Mouse (Mus musculus) midbrain, embryonic 10.5 days (tissue): ENCODE measurements around the gene Cep78. TPM values are rescaled to one million over a fixed set of nuclear protein-coding genes. Genes with fewer than 3 reads are reported as not detected.

ENCODE experiments used
- DNase-seq: peaks from one replicate; pipeline ENCODE4 v3.0.0-alpha.2; 2017; ENCODE audit warnings: low spot score
- H3K27ac ChIP-seq: fragments of 300-500 bp; sonication (generic); replicated peaks from 2 replicates; pipeline ENCODE4 v1.5.1; 2016; ENCODE audit warnings: mild to moderate bottlenecking
- H3K27me3 ChIP-seq: fragments of 300-500 bp; sonication (generic); 2 replicates; pipeline ENCODE4 v1.6.1; 2016; ENCODE audit warnings: low read depth, mild to moderate bottlenecking; ENCODE audit not compliant: poor library complexity, severe bottlenecking
- H3K36me3 ChIP-seq: fragments of 300-500 bp; sonication (generic); 2 replicates; pipeline ENCODE4 v1.6.1; 2016; ENCODE audit warnings: mild to moderate bottlenecking, moderate library complexity
- H3K4me1 ChIP-seq: fragments of 300-500 bp; sonication (generic); 2 replicates; pipeline ENCODE4 v1.6.1; 2016
- H3K4me3 ChIP-seq: fragments of 300-500 bp; sonication (generic); 2 replicates; pipeline ENCODE4 v1.5.1; 2016; ENCODE audit warnings: mild to moderate bottlenecking, moderate library complexity
- H3K9me3 ChIP-seq: fragments of 300-500 bp; sonication (generic); replicated peaks from 2 replicates; pipeline ENCODE4 v1.6.1; 2016; ENCODE audit warnings: mild to moderate bottlenecking
- WGBS: fragments of 180-500 bp; shearing (Covaris S2); methylation state at CpG from one replicate; pipeline ENCODE4 v1.1.7; 2016; 5-methylcytosine and 5-hydroxymethylcytosine counted together
- polyA plus RNA-seq: library from polyadenylated mRNA; unstranded; fragments of >200 nt; fragmentation: Nextera tagmentation; extraction: Ambion mirVana; gene quantifications from 2 replicates; pipeline ENCODE4 v1.2.1, GENCODE M21; 2016

Cep78 gene
- polyA plus RNA-seq, 1 experiment from 2014 or later, result 59.4 TPM

- Histone ChIP-seq H3K9me3 (no peaks in the 10 kb centered on the region), H3K27ac (no peak overlapping the region), H3K4me3 (no peak overlapping the region), H3K4me1 (no peaks in the 10 kb centered on the region), H3K36me3 (peaks cover 86% of the 10 kb centered on the region), H3K27me3 (no peaks in the 10 kb centered on the region)
- 92% methylated on average over 13 of the region's 13 CpGs for WGBS
- DNase-seq, result no peak
These were observed 22.5 kb downstream of the Cep78 start for GRCm38 (mm10) chr19:15962313-15962712.

GRCm38 (mm10) chr19:15950225-15950624, 34.6 kb downstream of the Cep78 start:
- Histone ChIP-seq H3K9me3 (no peaks in the 10 kb centered on the region; the same call in 1 of the 2 replicates), H3K4me3 (no peak overlapping the region), H3K36me3 (peaks cover 15% of the 10 kb centered on the region), H3K27me3 (no peaks in the 10 kb centered on the region), H3K27ac (no peak overlapping the region), H3K4me1 (no peaks in the 10 kb centered on the region)
- no peak for DNase-seq
- WGBS, result 87% methylated on average over 3 of the region's 3 CpGs

- no peaks in the 10 kb centered on the region for H3K4me1 ChIP-seq
- WGBS, result 84% methylated on average over 1 of the region's 1 CpGs
- no peak overlapping the region for H3K4me3 ChIP-seq
- 0 out of 2 replicates have a peak, but pooled peaks cover 6% of the 10 kb centered on the region for H3K36me3 ChIP-seq
- no peak overlapping the region for H3K27ac ChIP-seq
- no peak for DNase-seq
- no peaks in the 10 kb centered on the region for H3K27me3 ChIP-seq
- no peaks in the 10 kb centered on the region; the same call in 1 of the 2 replicates for H3K9me3 ChIP-seq
These were observed 35.9 kb downstream of the Cep78 start for GRCm38 (mm10) chr19:15948867-15949266.

DNA sequence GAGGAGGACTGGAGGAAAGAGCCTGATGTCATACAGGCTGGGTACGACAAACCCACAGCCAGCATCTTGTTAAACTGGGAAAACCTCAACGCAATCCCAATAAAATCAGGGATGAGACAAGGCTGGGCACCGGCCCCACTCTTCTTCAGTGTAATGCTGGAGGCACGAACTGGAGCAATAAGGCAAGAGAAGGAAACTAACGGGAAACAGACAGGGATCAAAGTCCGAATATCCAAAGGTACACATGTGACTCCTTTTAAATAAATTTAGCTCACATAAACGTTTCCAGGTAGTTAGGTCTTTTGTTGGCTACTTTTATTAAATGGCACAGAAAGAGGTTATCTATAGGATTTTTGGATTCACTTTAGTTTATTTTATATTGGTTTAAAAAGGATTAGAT, 36.4 kb downstream of the Cep78 start:
- 0 out of 2 replicates have a peak, but pooled peaks cover 3% of the 10 kb centered on the region for H3K36me3 ChIP-seq
- no peaks in the 10 kb centered on the region for H3K27me3 ChIP-seq
- H3K4me1 ChIP-seq, result no peaks in the 10 kb centered on the region
- H3K9me3 ChIP-seq, result no peaks in the 10 kb centered on the region; the same call in 1 of the 2 replicates
- no peak overlapping the region for H3K4me3 ChIP-seq
- DNase-seq, result no peak
- H3K27ac ChIP-seq, result no peak overlapping the region
- WGBS, result 91% methylated on average over 7 of the region's 7 CpGs

- 89% methylated on average over 7 of the region's 7 CpGs for WGBS
- Histone ChIP-seq H3K27me3 (no peaks in the 10 kb centered on the region), H3K9me3 (no peaks in the 10 kb centered on the region; the same call in 1 of the 2 replicates), H3K4me3 (no peak within 1 kb of the TSS), H3K27ac (no peak within 1 kb of the TSS), H3K4me1 (peaks cover 7% of the 10 kb centered on the region), H3K36me3 (no peaks in the 10 kb centered on the region)
- no peak for DNase-seq
These were observed 37.6 kb downstream of the Cep78 start, which contains the start of gene Psat1 for GRCm38 (mm10) chr19:15947237-15947636. Gene Psat1, minus strand, starts transcription at chr19:15947337.

DNA sequence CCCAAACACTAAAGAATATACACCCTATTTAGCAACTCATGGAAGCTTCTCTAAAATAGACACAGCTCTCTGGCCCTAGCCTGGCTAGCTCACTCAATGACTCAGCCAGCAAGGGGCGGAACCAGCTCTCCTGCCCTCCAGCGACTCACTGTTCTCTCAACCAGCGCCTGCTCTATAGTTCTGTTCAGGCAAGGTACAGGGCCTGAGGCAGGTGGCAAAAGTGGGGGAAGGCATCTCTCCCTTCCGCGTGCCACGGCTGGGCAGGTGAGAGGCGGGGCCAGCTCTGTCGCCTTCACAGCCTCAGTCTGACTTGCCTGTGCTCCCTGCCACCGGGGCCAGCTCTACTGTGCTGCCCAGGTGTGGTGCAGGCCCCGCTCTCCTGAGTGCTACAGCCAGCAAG, 38.1 kb downstream of the Cep78 start:
- Histone ChIP-seq H3K27me3 (no peaks in the 10 kb centered on the region), H3K4me1 (peaks cover 7% of the 10 kb centered on the region), H3K36me3 (no peaks in the 10 kb centered on the region), H3K9me3 (no peaks in the 10 kb centered on the region; the same call in 1 of the 2 replicates), H3K4me3 (no peak overlapping the region), H3K27ac (no peak overlapping the region)
- DNase-seq, result no peak
- 71% methylated on average over 10 of the region's 10 CpGs for WGBS

DNA sequence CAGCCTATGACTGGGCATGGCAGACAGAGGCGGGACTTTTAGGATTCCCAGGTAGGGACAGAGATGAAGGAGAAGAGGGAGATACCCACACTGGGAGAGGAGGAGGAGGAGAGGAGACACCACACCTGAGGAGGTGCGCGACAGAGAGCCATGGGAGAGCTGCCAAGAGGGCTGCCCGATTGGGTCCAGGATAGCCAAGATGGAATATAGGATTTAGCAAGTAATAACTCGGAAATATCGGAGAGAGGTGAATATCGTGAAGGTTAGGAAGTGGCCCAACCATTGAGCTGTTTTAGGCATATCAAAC, 41.7 kb downstream of the Cep78 start:
- H3K4me3 ChIP-seq, result no peak overlapping the region
- no peaks in the 10 kb centered on the region for H3K36me3 ChIP-seq
- H3K9me3 ChIP-seq, result no peaks in the 10 kb centered on the region; the same call in 1 of the 2 replicates
- no peak for DNase-seq
- 71% methylated on average over 7 of the region's 7 CpGs for WGBS
- peaks cover 7% of the 10 kb centered on the region for H3K4me1 ChIP-seq
- no peak overlapping the region for H3K27ac ChIP-seq
- no peaks in the 10 kb centered on the region for H3K27me3 ChIP-seq

DNA sequence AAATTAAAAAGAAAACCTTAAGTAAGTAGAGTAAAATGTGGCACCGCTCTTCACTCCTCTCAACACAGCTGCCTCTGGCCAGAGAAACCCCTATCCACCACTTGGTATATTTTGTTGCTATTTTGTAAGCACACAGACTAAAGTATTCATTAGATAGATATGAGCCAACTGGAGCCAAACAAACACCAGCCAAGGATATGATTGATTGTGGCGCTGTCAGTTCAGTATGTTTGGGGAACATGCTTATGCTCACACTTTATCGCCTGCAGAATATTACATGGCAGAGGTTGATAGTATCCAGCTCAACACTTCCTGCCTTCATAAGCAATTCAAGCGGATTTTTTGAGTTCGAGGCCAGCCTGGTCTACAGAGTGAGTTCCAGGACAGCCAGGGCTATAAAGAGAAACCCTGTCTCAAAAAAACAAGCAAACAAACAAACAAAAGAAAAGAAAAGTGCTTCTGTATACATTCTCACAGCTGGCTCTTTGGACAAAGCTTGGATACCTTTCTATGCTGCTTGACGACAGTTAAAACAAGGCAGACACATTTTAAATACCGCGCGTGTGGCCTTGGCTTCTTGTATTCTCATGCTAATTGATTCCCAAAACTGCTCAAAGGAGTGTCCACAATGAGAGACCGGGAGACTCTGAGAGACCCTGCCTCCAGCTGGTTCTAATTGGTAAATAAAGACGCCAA, 42.2 kb downstream of the Cep78 start:
- no peak overlapping the region for H3K27ac ChIP-seq
- no peak overlapping the region for H3K4me3 ChIP-seq
- no peak for DNase-seq
- WGBS, result 52% methylated on average over 11 of the region's 11 CpGs
- no peaks in the 10 kb centered on the region for H3K27me3 ChIP-seq
- no peaks in the 10 kb centered on the region; the same call in 1 of the 2 replicates for H3K9me3 ChIP-seq
- H3K4me1 ChIP-seq, result peaks cover 7% of the 10 kb centered on the region
- no peaks in the 10 kb centered on the region for H3K36me3 ChIP-seq

DNA sequence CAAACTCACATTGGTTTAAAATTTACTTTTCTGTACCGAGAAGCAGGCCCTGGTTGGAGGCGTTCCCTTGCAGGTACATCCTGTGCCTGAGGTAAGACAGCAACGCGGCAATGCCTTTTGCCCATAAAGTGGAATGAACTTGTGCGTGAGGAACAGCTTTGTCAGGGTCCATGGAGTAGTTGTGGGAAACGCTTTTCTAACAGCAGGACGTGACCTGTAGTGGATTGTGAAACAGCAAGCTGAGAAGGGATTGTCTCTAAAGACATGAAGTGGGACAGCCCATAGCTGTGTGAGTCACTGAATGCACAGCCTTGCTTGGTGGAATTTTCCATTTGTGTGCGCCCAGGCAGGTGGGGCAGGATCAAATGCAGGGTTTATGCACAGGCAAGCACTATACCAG, 43.4 kb downstream of the Cep78 start:
- peaks cover 7% of the 10 kb centered on the region for H3K4me1 ChIP-seq
- no peaks in the 10 kb centered on the region; the same call in 1 of the 2 replicates for H3K9me3 ChIP-seq
- no peaks in the 10 kb centered on the region for H3K27me3 ChIP-seq
- 82% methylated on average over 8 of the region's 8 CpGs for WGBS
- no peak overlapping the region for H3K4me3 ChIP-seq
- DNase-seq, result no peak
- no peak overlapping the region for H3K27ac ChIP-seq
- no peaks in the 10 kb centered on the region for H3K36me3 ChIP-seq

- Histone ChIP-seq H3K4me3 (peak overlapping the region; percentile 81), H3K27ac (peak overlapping the region; percentile 88), H3K36me3 (peaks cover 2% of the 10 kb centered on the region; the same call in 1 of the 2 replicates), H3K4me1 (peaks cover 30% of the 10 kb centered on the region), H3K9me3 (no peaks in the 10 kb centered on the region), H3K27me3 (peaks cover 12% of the 10 kb centered on the region)
- DNase-seq, result no peak
- WGBS, result 31% methylated on average over 4 of the region's 4 CpGs
These were observed 59.1 kb downstream of the Cep78 start for GRCm38 (mm10) chr19:15925719-15926045.

GRCm38 (mm10) chr19:15924866-15925718, 59.7 kb downstream of the Cep78 start:
- peaks cover 12% of the 10 kb centered on the region for H3K27me3 ChIP-seq
- 2% methylated on average over 43 of the region's 43 CpGs for WGBS
- peak; percentile 93 for DNase-seq

GRCm38 (mm10) chr19:15924181-15924865, 60.5 kb downstream of the Cep78 start:
- Histone ChIP-seq H3K27me3 (peaks cover 12% of the 10 kb centered on the region), H3K36me3 (peaks cover 14% of the 10 kb centered on the region), H3K27ac (peak overlapping the region; percentile 88), H3K4me3 (peak overlapping the region; percentile 81), H3K9me3 (no peaks in the 10 kb centered on the region), H3K4me1 (peaks cover 30% of the 10 kb centered on the region)
- WGBS, result under 1% methylated on average over 46 of the region's 46 CpGs
- DNase-seq, result peak; percentile 58

More at GRCm38 (mm10) chr19:15924866-15925718, 59.7 kb downstream of the Cep78 start:
- Histone ChIP-seq H3K27ac (peak overlapping the region; percentile 88), H3K4me1 (peaks cover 30% of the 10 kb centered on the region), H3K4me3 (peak overlapping the region; percentile 81), H3K36me3 (peaks cover 8% of the 10 kb centered on the region), H3K9me3 (no peaks in the 10 kb centered on the region)
